Mouse (Mus musculus) forebrain, embryonic 14.5 days (tissue): ENCODE data around the gene Psmb6. TPM values are rescaled to one million over a fixed set of nuclear protein-coding genes. Genes with fewer than 3 reads are reported as not detected.
A peak's percentile ranks its signal among the peaks of the same experiment; 100 is the strongest.
"Not testable (repeated sequence)": the region's sequence is repeated elsewhere in the genome, so short reads cannot be mapped to it uniquely, and the experiment has no call there.

ENCODE experiments used
- ATAC-seq: fragments of 200-750 bp; cut with Nextera tagmentation; 2 replicates; pipeline ENCODE4 v1.8.0; 2017; ENCODE audit warnings: mild to moderate bottlenecking, moderate library complexity
- DNase-seq: peaks from one replicate; pipeline ENCODE4 v3.0.0-alpha.2; 2015; ENCODE audit warnings: low spot score
- H3K27ac ChIP-seq: fragments of 300-500 bp; sonication (generic); 2 replicates; pipeline ENCODE4 v1.5.1; 2014; ENCODE audit warnings: low read depth, mild to moderate bottlenecking, control low read depth, low read length, moderate library complexity
- H3K27me3 ChIP-seq: fragments of 300-500 bp; sonication (generic); replicated peaks from 2 replicates; pipeline ENCODE4 v1.6.1; 2014; ENCODE audit warnings: low read length, control low read depth, mixed read lengths; ENCODE audit not compliant: control insufficient read depth, insufficient read depth
- H3K36me3 ChIP-seq: fragments of 300-500 bp; sonication (generic); 2 replicates; pipeline ENCODE4 v1.6.1; 2014; ENCODE audit warnings: low read length, control low read depth; ENCODE audit not compliant: control insufficient read depth, insufficient read depth
- H3K4me1 ChIP-seq: fragments of 300-500 bp; sonication (generic); 2 replicates; pipeline ENCODE4 v1.6.1; 2014; ENCODE audit warnings: antibody characterized with exemption, low read length, control low read depth; ENCODE audit not compliant: control insufficient read depth, insufficient read depth
- H3K4me2 ChIP-seq: fragments of 300-500 bp; sonication (generic); 2 replicates; pipeline ENCODE4 v1.6.1; 2014; ENCODE audit warnings: mild to moderate bottlenecking, control low read depth, low read length
- H3K4me3 ChIP-seq: fragments of 300-500 bp; sonication (generic); 2 replicates; pipeline ENCODE4 v1.5.1; 2014; ENCODE audit warnings: low read depth, low read length, control low read depth
- H3K9ac ChIP-seq: fragments of 300-500 bp; sonication (generic); 2 replicates; pipeline ENCODE4 v1.6.1; 2014; ENCODE audit warnings: mild to moderate bottlenecking, low read length, control low read depth, moderate library complexity
- H3K9me3 ChIP-seq: fragments of 300-500 bp; sonication (generic); replicated peaks from 2 replicates; pipeline ENCODE4 v1.6.1; 2016; ENCODE audit warnings: low read length, control low read depth, mixed read lengths; ENCODE audit not compliant: control insufficient read depth
- WGBS: fragments of 180-500 bp; shearing (Covaris S2); extraction: QIAGEN DNeasy Blood & Tissue Kit; methylation state at CpG from one replicate; pipeline ENCODE4 v1.1.7; 2014; 5-methylcytosine and 5-hydroxymethylcytosine counted together
- polyA plus RNA-seq: library from polyadenylated mRNA; unstranded; fragments of >200 nt; fragmentation: Nextera tagmentation; extraction: Ambion mirVana; gene quantifications from 2 replicates; pipeline ENCODE4 v1.2.1, GENCODE M21; 2014

The Psmb6 gene
- polyA plus RNA-seq, 1 experiment from 2014 or later: 1,034 TPM

DNA sequence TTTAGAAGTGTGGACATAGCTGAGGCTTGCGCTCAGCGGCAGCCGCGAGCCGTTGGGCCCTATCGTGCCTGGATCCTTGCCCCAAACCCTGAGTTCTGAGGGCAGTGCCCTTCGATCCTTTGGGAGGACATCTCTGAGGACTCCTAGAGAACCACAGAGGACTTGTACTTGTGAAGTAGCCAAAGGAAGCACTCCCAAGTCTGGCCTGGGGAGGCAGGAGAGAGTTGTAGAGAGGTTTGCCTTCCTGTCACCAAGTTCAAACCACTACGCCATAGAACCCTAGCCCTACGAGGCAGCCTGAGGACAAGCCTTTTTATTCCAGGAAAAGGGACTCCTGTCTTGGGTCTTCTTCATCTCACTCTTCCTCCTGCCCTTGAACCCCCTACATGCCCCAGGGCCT lies 32.4 kb downstream of the Psmb6 start:
- H3K4me2 ChIP-seq: no peak overlapping the region
- H3K9ac ChIP-seq: no peak overlapping the region
- WGBS: 90% methylated on average over 9 of the region's 9 CpGs
- H3K36me3 ChIP-seq: no peaks in the 10 kb centered on the region
- H3K9me3 ChIP-seq: no peaks in the 10 kb centered on the region
- H3K4me3 ChIP-seq: no peak overlapping the region
- ATAC-seq (no peak), DNase-seq (no peak)
- no peak overlapping the region for H3K27ac ChIP-seq
- H3K27me3 ChIP-seq: no peaks in the 10 kb centered on the region
- H3K4me1 ChIP-seq: 0 out of 2 replicates have a peak, but pooled peaks cover 2% of the 10 kb centered on the region

DNA sequence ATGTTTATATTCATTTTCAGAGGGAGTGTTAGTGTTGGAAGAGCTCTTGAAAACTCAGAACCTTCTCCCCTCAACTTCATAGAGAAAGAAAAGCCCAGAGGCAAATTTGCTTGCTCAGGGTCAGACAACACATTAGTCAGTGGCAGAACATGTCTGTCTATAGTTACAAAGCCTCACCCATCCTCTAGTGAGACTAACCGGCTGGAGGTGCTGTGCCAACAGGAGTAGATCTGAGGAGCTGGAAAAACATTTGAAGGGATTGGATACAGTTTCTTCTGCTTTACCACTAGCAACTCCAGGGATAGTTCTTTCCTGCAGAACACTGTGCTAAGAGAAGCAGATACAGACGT lies 36.7 kb downstream of the Psmb6 start:
- peak overlapping the region; percentile 92 for H3K9ac ChIP-seq
- DNase-seq (no peak), ATAC-seq (no peak; the same call in 1 of the 2 replicates)
- 5% methylated on average over 2 of the region's 2 CpGs for WGBS
- peaks cover 9% of the 10 kb centered on the region; the same call in 1 of the 2 replicates for H3K4me1 ChIP-seq
- peak overlapping the region; percentile 86 for H3K4me2 ChIP-seq
- H3K9me3 ChIP-seq: no peaks in the 10 kb centered on the region
- H3K4me3 ChIP-seq: peak overlapping the region; percentile 91
- H3K27ac ChIP-seq: peak overlapping the region; percentile 68
- no peaks in the 10 kb centered on the region for H3K36me3 ChIP-seq
- no peaks in the 10 kb centered on the region for H3K27me3 ChIP-seq

DNA sequence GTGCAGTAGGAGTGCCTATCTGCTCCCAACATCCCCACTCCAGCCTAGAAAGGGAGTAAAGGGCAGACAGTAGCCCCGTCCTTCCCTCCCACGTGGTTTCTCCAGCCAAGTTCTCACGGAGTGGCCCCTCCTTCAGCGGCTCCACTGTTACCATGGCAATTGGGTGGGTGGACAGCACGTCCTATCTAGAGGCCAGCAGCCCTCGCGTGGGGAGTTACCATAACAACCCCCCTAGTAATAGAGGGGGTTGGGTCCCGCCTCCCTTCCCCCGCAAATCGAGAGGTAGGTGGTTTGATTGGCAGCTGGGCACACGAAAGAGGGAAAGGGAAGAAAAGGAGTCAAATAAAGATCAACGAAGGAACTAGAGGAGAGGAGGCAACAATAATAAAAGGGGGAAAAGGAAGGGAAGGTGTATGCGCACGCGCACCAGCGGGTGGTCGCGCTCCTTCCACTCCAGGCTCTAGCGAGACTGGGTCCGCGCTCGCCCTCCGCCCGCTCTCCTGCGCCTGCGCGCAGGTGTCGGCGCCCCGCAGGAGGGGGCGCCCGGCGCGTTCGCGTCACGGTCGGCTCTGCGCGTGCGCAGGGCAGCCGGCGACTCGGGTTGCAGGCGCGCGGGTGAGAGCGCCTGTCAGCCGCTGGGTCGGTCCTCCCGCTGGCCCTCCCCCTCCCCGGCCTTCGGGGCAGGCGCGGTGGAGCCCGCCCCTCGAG lies 37.3 kb downstream of the Psmb6 start, which contains the start of gene Mink1:
Mink1 (plus strand) TSS at position 595 of the 708 bp plus-strand sequence.
- H3K27ac ChIP-seq: peak within 1 kb of the TSS; percentile 68
- peak within 1 kb of the TSS; percentile 86 for H3K4me2 ChIP-seq
- H3K9ac ChIP-seq: peak within 1 kb of the TSS; percentile 92
- H3K27me3 ChIP-seq: no peaks in the 10 kb centered on the region
- H3K36me3 ChIP-seq: no peaks in the 10 kb centered on the region
- DNase-seq: peak; percentile 95
- peak within 1 kb of the TSS; percentile 91 for H3K4me3 ChIP-seq
- under 1% methylated on average over 38 of the region's 57 CpGs for WGBS
- H3K4me1 ChIP-seq: peaks cover 9% of the 10 kb centered on the region; the same call in 1 of the 2 replicates
- H3K9me3 ChIP-seq: no peaks in the 10 kb centered on the region
- peak; percentile 94 for ATAC-seq

DNA sequence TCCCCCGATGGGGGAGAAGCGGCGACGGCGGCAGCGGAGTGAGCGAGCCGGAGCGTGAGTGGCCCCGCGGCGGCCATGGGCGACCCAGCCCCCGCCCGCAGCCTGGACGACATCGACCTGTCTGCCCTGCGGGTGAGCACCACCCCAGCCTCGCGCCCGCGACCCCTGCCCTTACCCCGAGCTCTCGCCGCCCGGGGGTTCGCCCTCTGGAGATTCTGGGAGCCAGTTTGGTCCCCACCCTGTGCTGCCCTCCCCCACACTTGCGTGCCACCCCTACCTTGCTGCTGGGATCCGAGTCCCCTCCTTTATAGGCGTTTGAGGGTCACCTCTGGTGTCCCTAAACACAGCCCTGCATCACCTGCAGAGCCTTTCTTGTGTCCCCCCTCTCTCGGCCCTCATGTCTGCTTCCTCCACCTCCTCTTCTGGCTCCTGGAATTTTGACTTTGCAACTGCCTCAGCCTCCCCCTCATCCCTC lies 37.9 kb downstream of the Psmb6 start:
- DNase-seq (peak; percentile 9), ATAC-seq (peak; percentile 40; the same call in 1 of the 2 replicates)
- no peaks in the 10 kb centered on the region for H3K27me3 ChIP-seq

DNA sequence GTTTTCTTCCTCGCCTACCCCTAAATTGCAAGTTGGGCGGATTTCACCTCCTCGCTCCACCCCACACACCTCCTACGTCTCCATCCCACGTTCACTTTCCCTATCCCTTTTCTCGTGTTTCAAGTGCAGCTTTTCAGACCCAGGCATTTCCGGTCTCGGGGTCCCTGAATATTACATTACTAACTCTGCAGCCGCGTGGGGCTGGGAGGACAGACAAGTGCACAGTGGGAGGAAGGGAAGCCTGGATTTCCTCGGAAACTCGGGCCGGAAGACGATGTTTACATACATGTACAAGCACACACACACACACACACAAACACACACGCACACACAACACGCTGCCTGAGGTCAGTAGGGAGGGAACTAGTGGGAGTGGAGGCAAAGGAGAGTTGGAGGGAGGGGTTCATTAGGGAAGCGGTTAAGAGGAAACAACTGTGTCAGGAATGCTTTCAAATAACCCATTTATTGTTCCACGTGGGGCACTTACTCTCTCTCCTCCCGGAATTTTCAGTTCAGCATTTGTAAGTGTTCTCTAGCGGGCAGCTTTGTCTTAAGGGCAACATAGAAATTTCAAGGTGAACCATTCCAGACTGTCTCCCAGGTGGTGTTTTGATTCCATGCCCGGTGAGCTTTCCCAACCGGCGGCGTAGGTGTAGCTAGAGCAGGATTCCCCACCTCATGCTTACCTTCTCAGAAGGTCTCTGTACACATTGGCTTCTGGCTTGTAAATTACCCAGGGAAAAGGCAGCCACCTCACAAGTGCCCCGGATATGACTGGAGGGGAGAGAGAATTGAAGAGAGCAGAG lies 38.5 kb downstream of the Psmb6 start:
- no peaks in the 10 kb centered on the region for H3K9me3 ChIP-seq
- H3K27me3 ChIP-seq: no peaks in the 10 kb centered on the region
- H3K9ac ChIP-seq: peak overlapping the region; percentile 92
- no peaks in the 10 kb centered on the region; the same call in 1 of the 2 replicates for H3K36me3 ChIP-seq
- peak overlapping the region; percentile 86 for H3K4me2 ChIP-seq
- peak overlapping the region; percentile 68; the same call in 1 of the 2 replicates for H3K27ac ChIP-seq
- WGBS: 2% methylated on average over 25 of the region's 25 CpGs
- H3K4me1 ChIP-seq: peaks cover 9% of the 10 kb centered on the region; the same call in 1 of the 2 replicates
- H3K4me3 ChIP-seq: peak overlapping the region; percentile 91
- ATAC-seq (no peak), DNase-seq (peak; percentile 50)

More for the DNA sequence above, 37.9 kb downstream of the Psmb6 start:
- peaks cover 9% of the 10 kb centered on the region; the same call in 1 of the 2 replicates for H3K4me1 ChIP-seq
- H3K36me3 ChIP-seq: no peaks in the 10 kb centered on the region; the same call in 1 of the 2 replicates
- peak overlapping the region; percentile 92 for H3K9ac ChIP-seq
- H3K9me3 ChIP-seq: no peaks in the 10 kb centered on the region
- H3K27ac ChIP-seq: peak overlapping the region; percentile 68
- WGBS: 1% methylated on average over 28 of the region's 31 CpGs
- peak overlapping the region; percentile 91 for H3K4me3 ChIP-seq
- peak overlapping the region; percentile 86 for H3K4me2 ChIP-seq

DNA sequence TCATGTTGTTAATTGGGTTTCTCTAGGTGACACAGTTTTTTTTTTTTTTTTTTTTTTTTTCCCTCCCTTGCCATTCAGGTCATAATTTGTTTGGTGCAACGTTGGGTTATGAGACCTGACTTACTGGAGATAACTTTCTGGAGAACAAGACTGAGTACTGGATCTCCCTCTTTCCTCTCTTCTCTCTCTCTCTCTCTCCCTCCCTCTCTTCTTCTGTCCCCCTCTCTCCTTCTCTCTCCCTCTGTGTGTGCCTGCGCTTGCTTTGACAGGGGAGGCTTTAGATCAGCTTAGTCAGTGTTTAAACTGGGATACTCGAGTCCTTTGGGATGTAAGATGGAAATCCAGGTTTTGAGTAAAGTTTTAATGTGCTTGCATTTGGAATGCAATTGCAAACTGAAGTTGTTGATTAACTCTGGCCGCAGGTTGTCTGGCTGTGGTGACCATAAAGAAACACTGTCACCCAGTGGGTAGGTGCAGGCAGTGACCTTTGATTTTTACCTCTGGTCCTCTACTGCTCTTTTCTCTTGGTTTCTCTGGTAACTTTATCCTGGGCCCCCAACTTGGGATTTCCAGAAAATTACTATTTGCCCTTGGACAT lies 39.2 kb downstream of the Psmb6 start:
- DNase-seq (no peak), ATAC-seq (no peak)

DNA sequence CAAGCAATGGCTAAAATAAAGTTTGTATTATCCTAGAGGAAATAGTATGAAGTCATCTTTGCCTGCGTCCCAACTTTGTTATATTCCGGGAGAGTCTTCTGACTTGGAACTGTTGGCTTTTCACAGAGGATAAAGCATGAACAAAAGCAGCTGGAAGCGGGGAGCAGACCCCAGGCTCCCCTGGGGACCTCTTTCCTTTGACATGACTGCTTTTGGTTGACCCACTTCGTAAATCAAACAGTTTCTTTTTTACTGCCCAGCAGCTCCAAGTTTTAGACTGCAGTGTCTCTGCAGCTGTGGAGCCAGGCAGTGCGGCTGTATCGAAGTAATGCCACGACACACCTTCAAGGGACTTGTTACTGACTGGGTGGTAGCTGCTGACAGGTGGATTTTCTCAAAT lies 41.4 kb downstream of the Psmb6 start:
- no peak for ATAC-seq
- no peak overlapping the region; the same call in 1 of the 2 replicates for H3K9ac ChIP-seq
- peaks cover 9% of the 10 kb centered on the region; the same call in 1 of the 2 replicates for H3K4me1 ChIP-seq
- H3K4me3 ChIP-seq: no peak overlapping the region
- H3K27ac ChIP-seq: no peak overlapping the region
- 75% methylated on average over 7 of the region's 7 CpGs for WGBS
- H3K4me2 ChIP-seq: no peak overlapping the region
- no peak for DNase-seq
- no peaks in the 10 kb centered on the region for H3K27me3 ChIP-seq
- no peaks in the 10 kb centered on the region; the same call in 1 of the 2 replicates for H3K36me3 ChIP-seq
- H3K9me3 ChIP-seq: no peaks in the 10 kb centered on the region

More for the DNA sequence above, 39.2 kb downstream of the Psmb6 start:
- peaks cover 9% of the 10 kb centered on the region; the same call in 1 of the 2 replicates for H3K4me1 ChIP-seq
- H3K27me3 ChIP-seq: no peaks in the 10 kb centered on the region
- H3K27ac ChIP-seq: no peak overlapping the region
- no peaks in the 10 kb centered on the region for H3K9me3 ChIP-seq
- 36% methylated on average over 4 of the region's 4 CpGs for WGBS
- peak overlapping the region; percentile 91 for H3K4me3 ChIP-seq
- H3K9ac ChIP-seq: peak overlapping the region; percentile 92; the same call in 1 of the 2 replicates
- peak overlapping the region; percentile 86 for H3K4me2 ChIP-seq
- no peaks in the 10 kb centered on the region; the same call in 1 of the 2 replicates for H3K36me3 ChIP-seq

DNA sequence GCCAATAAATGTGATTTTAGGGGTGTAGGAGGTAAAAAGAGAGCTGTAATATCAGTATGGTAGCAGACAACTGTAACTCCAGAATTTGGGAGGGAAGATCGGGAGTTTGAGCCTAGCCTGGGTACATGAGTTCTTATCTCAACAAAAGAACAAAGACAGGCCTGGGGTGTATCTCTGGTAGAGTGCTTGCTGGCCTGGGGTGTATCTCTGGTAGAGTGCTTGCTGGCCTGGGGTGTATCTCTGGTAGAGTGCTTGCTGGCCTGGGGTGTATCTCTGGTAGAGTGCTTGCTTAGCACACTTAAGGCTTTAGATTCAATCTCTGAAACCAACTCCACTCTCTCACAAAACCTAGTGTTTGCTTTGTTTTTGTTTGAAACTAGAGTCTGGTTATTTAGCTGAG lies 45.4 kb downstream of the Psmb6 start:
- H3K27ac ChIP-seq, DNase-seq, H3K9ac ChIP-seq, H3K4me1 ChIP-seq, H3K27me3 ChIP-seq, H3K36me3 ChIP-seq, ATAC-seq, H3K4me3 ChIP-seq, H3K9me3 ChIP-seq, H3K4me2 ChIP-seq: not testable (repeated sequence)
- 94% methylated on average over 1 of the region's 1 CpGs for WGBS
